Mouse (Mus musculus): Measurements from ENCODE around the gene Hmces.

The Hmces gene

GRCm38 (mm10) chr6:87913661-87914325 lies at the start of gene Hmces:
Gene Hmces, plus strand, starts transcription at chr6:87913935.
- DNase-seq (ENCODE audit: low read depth) = no peak

GRCm38 (mm10) chr6:87866211-87866610 lies 47.5 kb upstream of the Hmces start:
- DNase-seq (ENCODE audit: low read depth) = no peak

GRCm38 (mm10) chr6:87867256-87867655 lies 46.5 kb upstream of the Hmces start:
- no peak for DNase-seq (ENCODE audit: low read depth)

- peak; percentile 96 for DNase-seq (ENCODE audit: low read depth)
Observed at GRCm38 (mm10) chr6:87868871-87869506, 44.7 kb upstream of the Hmces start.

GRCm38 (mm10) chr6:87870440-87870839 lies 43.3 kb upstream of the Hmces start:
- DNase-seq (ENCODE audit: low read depth) = no peak

- no peak for DNase-seq (ENCODE audit: low read depth)
Observed at GRCm38 (mm10) chr6:87871240-87871639, 42.5 kb upstream of the Hmces start.

- no peak for DNase-seq (ENCODE audit: low read depth)
Observed at GRCm38 (mm10) chr6:87873104-87873503, 40.6 kb upstream of the Hmces start.

- DNase-seq (ENCODE audit: low read depth) = no peak
Observed at GRCm38 (mm10) chr6:87873963-87874362, 39.8 kb upstream of the Hmces start.

GRCm38 (mm10) chr6:87875083-87875482 lies 38.7 kb upstream of the Hmces start:
- peak; percentile 96 for DNase-seq (ENCODE audit: low read depth)

GRCm38 (mm10) chr6:87875562-87875961 lies 38.2 kb upstream of the Hmces start:
- no peak for DNase-seq (ENCODE audit: low read depth)

- no peak for DNase-seq (ENCODE audit: low read depth)
Observed at GRCm38 (mm10) chr6:87876068-87876643, 37.6 kb upstream of the Hmces start.

- DNase-seq (ENCODE audit: low read depth) = no peak
Observed at GRCm38 (mm10) chr6:87879010-87879409, 34.7 kb upstream of the Hmces start.

GRCm38 (mm10) chr6:87879628-87880027 lies 34.1 kb upstream of the Hmces start:
- DNase-seq (ENCODE audit: low read depth) = no peak

- DNase-seq (ENCODE audit: low read depth) = no peak
Observed at GRCm38 (mm10) chr6:87882221-87882620, 31.5 kb upstream of the Hmces start.

- no peak for DNase-seq (ENCODE audit: low read depth)
Observed at GRCm38 (mm10) chr6:87882816-87883215, 30.9 kb upstream of the Hmces start.

GRCm38 (mm10) chr6:87886721-87887120 lies 27.0 kb upstream of the Hmces start:
- no peak for DNase-seq (ENCODE audit: low read depth)

- DNase-seq (ENCODE audit: low read depth) = peak; percentile 99
Observed at GRCm38 (mm10) chr6:87887594-87888233, 26.0 kb upstream of the Hmces start, which contains the start of gene Copg1. Gene Copg1, plus strand, starts transcription at chr6:87887814.

- no peak for DNase-seq (ENCODE audit: low read depth)
Observed at GRCm38 (mm10) chr6:87893931-87894330, 19.8 kb upstream of the Hmces start.

- no peak for DNase-seq (ENCODE audit: low read depth)
Observed at GRCm38 (mm10) chr6:87898028-87898427, 15.7 kb upstream of the Hmces start.

- DNase-seq (ENCODE audit: low read depth) = no peak
Observed at GRCm38 (mm10) chr6:87906632-87907031, 7.1 kb upstream of the Hmces start.

- DNase-seq (ENCODE audit: low read depth) = no peak
Observed at GRCm38 (mm10) chr6:87909181-87909580, 4.6 kb upstream of the Hmces start.

- DNase-seq (ENCODE audit: low read depth) = no peak
Observed at GRCm38 (mm10) chr6:87911559-87911958, 2.2 kb upstream of the Hmces start.
